Mouse (Mus musculus) liver, adult 2 months (tissue): ENCODE results near the gene Dgkd. TPM values are rescaled to one million over a fixed set of nuclear protein-coding genes. Genes with fewer than 3 reads are reported as not detected.

Experiments used
- DNase-seq: peaks from one replicate; pipeline ENCODE4 v3.0.0-alpha.2; 2011; ENCODE audit warnings: low read depth, low spot score; ENCODE audit errors: extremely low read depth
- H3K27ac ChIP-seq: fragments of 200-500 bp; replicated peaks from 2 replicates; pipeline ENCODE4 v1.5.1; 2012; ENCODE audit warnings: low read depth, mild to moderate bottlenecking, control low read depth, inconsistent platforms, low read length; ENCODE audit not compliant: insufficient read depth
- H3K27me3 ChIP-seq: fragments of 200-500 bp; 2 replicates; pipeline ENCODE4 v1.6.1; 2012; ENCODE audit warnings: mild to moderate bottlenecking, moderate library complexity, low read length, inconsistent platforms; ENCODE audit not compliant: control insufficient read depth, insufficient read depth
- H3K36me3 ChIP-seq: fragments of 200-500 bp; 2 replicates; pipeline ENCODE4 v1.6.1; 2012; ENCODE audit warnings: low read length, inconsistent platforms; ENCODE audit not compliant: control insufficient read depth, insufficient read depth
- H3K4me1 ChIP-seq: fragments of 200-500 bp; 2 replicates; pipeline ENCODE4 v1.6.1; 2011; ENCODE audit warnings: low read length; ENCODE audit not compliant: control insufficient read depth, insufficient read depth
- H3K4me3 ChIP-seq: fragments of 200-500 bp; 2 replicates; pipeline ENCODE4 v1.5.1; 2011; ENCODE audit warnings: low read depth, mild to moderate bottlenecking, control low read depth, low read length, moderate library complexity; ENCODE audit not compliant: insufficient read depth
- H3K79me2 ChIP-seq: fragments of 200-500 bp; 2 replicates; pipeline ENCODE4 v1.6.1; 2012; ENCODE audit warnings: inconsistent platforms, mild to moderate bottlenecking, low read length, moderate library complexity; ENCODE audit not compliant: control insufficient read depth, insufficient read depth
- H3K9ac ChIP-seq: fragments of 200-500 bp; 2 replicates; pipeline ENCODE4 v1.6.1; 2012; ENCODE audit warnings: low read depth, mild to moderate bottlenecking, control low read depth, inconsistent platforms, low read length
- CTCF ChIP-seq: fragments of 200-500 bp; IDR thresholded peaks from 2 replicates; pipeline ENCODE4 v1.5.1; 2011; ENCODE audit warnings: low read depth, low read length, control low read depth
- POLR2A ChIP-seq: fragments of 200-500 bp; IDR thresholded peaks from 2 replicates; pipeline ENCODE4 v1.6.1; 2011; ENCODE audit warnings: low read length, control low read depth; ENCODE audit not compliant: insufficient read depth; ENCODE audit errors: extremely low read depth
- WGBS: fragments of 180-500 bp; shearing (Covaris S2); methylation state at CpG from one replicate; pipeline ENCODE4 v1.1.7; 2018; 5-methylcytosine and 5-hydroxymethylcytosine counted together
- polyA plus RNA-seq: library from polyadenylated mRNA; depleted of rRNA; stranded (reverse); fragments of >200 nt; gene quantifications from 2 replicates; pipeline ENCODE4 v1.2.3, GENCODE M21; 2012
- total RNA-seq: library from RNA; depleted of rRNA; stranded (reverse); fragments of >200 nt; gene quantifications from 2 replicates; pipeline ENCODE4 v1.2.3, GENCODE M21; 2014

The Dgkd gene
- total and polyA plus RNA-seq, 2 experiments = 9.6 to 12.4 TPM

- WGBS = 100% methylated on average over 1 of the region's 1 CpGs
- H3K4me1 ChIP-seq = no peaks in the 10 kb centered on the region; the same call in 1 of the 2 replicates
- peaks cover 36% of the 10 kb centered on the region for H3K79me2 ChIP-seq
- H3K9ac ChIP-seq = no peak overlapping the region
- H3K27ac ChIP-seq = no peak overlapping the region
- DNase-seq = no peak
- H3K27me3 ChIP-seq = no peaks in the 10 kb centered on the region
- H3K36me3 ChIP-seq = no peaks in the 10 kb centered on the region
- H3K4me3 ChIP-seq = no peak overlapping the region
- TF ChIP-seq CTCF = no peak
- no peak for TF ChIP-seq POLR2A
Observed at GRCm38 (mm10) chr1:87866672-87867071, 13.6 kb downstream of the Dgkd start.

GRCm38 (mm10) chr1:87871546-87871945 lies 18.5 kb downstream of the Dgkd start:
- Histone ChIP-seq H3K4me3 (no peak overlapping the region), H3K27ac (no peak overlapping the region), H3K79me2 (peaks cover 46% of the 10 kb centered on the region; the same call in 1 of the 2 replicates), H3K36me3 (no peaks in the 10 kb centered on the region), H3K4me1 (no peaks in the 10 kb centered on the region; the same call in 1 of the 2 replicates), H3K27me3 (no peaks in the 10 kb centered on the region), H3K9ac (no peak overlapping the region)
- TF ChIP-seq POLR2A = no peak
- no peak for DNase-seq

- DNase-seq = no peak
- H3K4me3 ChIP-seq = no peak overlapping the region
- H3K27me3 ChIP-seq = no peaks in the 10 kb centered on the region
- H3K79me2 ChIP-seq = peaks cover 50% of the 10 kb centered on the region; the same call in 1 of the 2 replicates
- H3K9ac ChIP-seq = no peak overlapping the region
- no peak overlapping the region for H3K27ac ChIP-seq
- no peaks in the 10 kb centered on the region for H3K36me3 ChIP-seq
- TF ChIP-seq CTCF (no peak), POLR2A (no peak)
- no peaks in the 10 kb centered on the region; the same call in 1 of the 2 replicates for H3K4me1 ChIP-seq
Observed at GRCm38 (mm10) chr1:87873081-87873480, 20.0 kb downstream of the Dgkd start.

- H3K9ac ChIP-seq = no peak overlapping the region
- no peaks in the 10 kb centered on the region for H3K36me3 ChIP-seq
- WGBS = 100% methylated on average over 1 of the region's 1 CpGs
- H3K79me2 ChIP-seq = peaks cover 44% of the 10 kb centered on the region; the same call in 1 of the 2 replicates
- peaks cover 12% of the 10 kb centered on the region for H3K4me1 ChIP-seq
- no peak overlapping the region for H3K4me3 ChIP-seq
- no peaks in the 10 kb centered on the region for H3K27me3 ChIP-seq
- no peak for TF ChIP-seq POLR2A
- no peak for TF ChIP-seq CTCF
- no peak overlapping the region for H3K27ac ChIP-seq
- DNase-seq = no peak
Observed at GRCm38 (mm10) chr1:87876065-87876464, 23.0 kb downstream of the Dgkd start.

- Histone ChIP-seq H3K27me3 (no peaks in the 10 kb centered on the region), H3K27ac (no peak overlapping the region), H3K79me2 (peaks cover 39% of the 10 kb centered on the region; the same call in 1 of the 2 replicates), H3K36me3 (no peaks in the 10 kb centered on the region), H3K9ac (no peak overlapping the region), H3K4me3 (no peak overlapping the region), H3K4me1 (peaks cover 15% of the 10 kb centered on the region)
- DNase-seq = no peak
- WGBS = 94% methylated on average over 9 of the region's 9 CpGs
- no peak for TF ChIP-seq POLR2A
- no peak for TF ChIP-seq CTCF
Observed at GRCm38 (mm10) chr1:87877552-87878283, 24.6 kb downstream of the Dgkd start.

- no peak for TF ChIP-seq CTCF
- TF ChIP-seq POLR2A = no peak
- Histone ChIP-seq H3K79me2 (peaks cover 38% of the 10 kb centered on the region; the same call in 1 of the 2 replicates), H3K27me3 (no peaks in the 10 kb centered on the region), H3K4me3 (no peak overlapping the region), H3K36me3 (no peaks in the 10 kb centered on the region), H3K9ac (no peak overlapping the region), H3K27ac (no peak overlapping the region), H3K4me1 (peaks cover 15% of the 10 kb centered on the region)
- DNase-seq = no peak
- 70% methylated on average over 3 of the region's 3 CpGs for WGBS
Observed at GRCm38 (mm10) chr1:87879034-87879433, 25.9 kb downstream of the Dgkd start.
